Mouse (Mus musculus) lung, embryonic 14.5 days (tissue): Measurements from ENCODE around the gene Ankrd42. TPM values are rescaled to one million over a fixed set of nuclear protein-coding genes. Genes with fewer than 3 reads are reported as not detected.

Source experiments
- ATAC-seq: fragments of 200-750 bp; cut with Nextera tagmentation; 2 replicates; pipeline ENCODE4 v1.8.0; 2017; ENCODE audit warnings: mild to moderate bottlenecking, moderate TSS enrichment, moderate library complexity; ENCODE audit not compliant: insufficient read depth
- DNase-seq: peaks from one replicate; pipeline ENCODE4 v3.0.0-alpha.2; 2015
- H3K27ac ChIP-seq: fragments of 300-500 bp; sonication (generic); 2 replicates; pipeline ENCODE4 v1.5.1; 2014; ENCODE audit warnings: low read depth, mild to moderate bottlenecking, moderate library complexity
- H3K27me3 ChIP-seq: fragments of 300-500 bp; sonication (generic); 2 replicates; pipeline ENCODE4 v1.6.1; 2014; ENCODE audit warnings: low read length, control low read depth; ENCODE audit not compliant: insufficient read depth
- H3K36me3 ChIP-seq: fragments of 300-500 bp; sonication (generic); 2 replicates; pipeline ENCODE4 v1.6.1; 2014; ENCODE audit warnings: control low read depth; ENCODE audit not compliant: insufficient read depth
- H3K4me1 ChIP-seq: fragments of 300-500 bp; sonication (generic); 2 replicates; pipeline ENCODE4 v1.6.1; 2014; ENCODE audit warnings: antibody characterized with exemption, control low read depth; ENCODE audit not compliant: insufficient read depth
- H3K4me2 ChIP-seq: fragments of 300-500 bp; sonication (generic); 2 replicates; pipeline ENCODE4 v1.6.1; 2014; ENCODE audit warnings: mild to moderate bottlenecking
- H3K4me3 ChIP-seq: fragments of 300-500 bp; sonication (generic); 2 replicates; pipeline ENCODE4 v1.5.1; 2014; ENCODE audit warnings: low read depth, low read length
- H3K9ac ChIP-seq: fragments of 300-500 bp; sonication (generic); 2 replicates; pipeline ENCODE4 v1.6.1; 2014
- H3K9me3 ChIP-seq: fragments of 300-500 bp; sonication (generic); 2 replicates; pipeline ENCODE4 v1.6.1; 2016; ENCODE audit warnings: low read depth, low read length, control low read depth
- CTCF ChIP-seq: IDR thresholded peaks from 2 replicates; pipeline ENCODE4 v1.5.1; 2016; ENCODE audit warnings: antibody characterized with exemption, low read depth
- WGBS: fragments of 180-500 bp; shearing (Covaris S2); extraction: QIAGEN DNeasy Blood & Tissue Kit; methylation state at CpG from one replicate; pipeline ENCODE4 v1.1.7; 2014; 5-methylcytosine and 5-hydroxymethylcytosine counted together
- polyA plus RNA-seq: library from polyadenylated mRNA; unstranded; fragments of >200 nt; fragmentation: Nextera tagmentation; extraction: Ambion mirVana; gene quantifications from 2 replicates; pipeline ENCODE4 v1.2.1, GENCODE M21; 2014

Gene Ankrd42
- polyA plus RNA-seq, 1 experiment from 2014 or later, result 6.2 TPM

- no peak overlapping the region for H3K4me3 ChIP-seq
- TF ChIP-seq CTCF, result no peak
- H3K27me3 ChIP-seq, result no peaks in the 10 kb centered on the region
- no peak overlapping the region for H3K9ac ChIP-seq
- DNase-seq (no peak), ATAC-seq (no peak)
- H3K4me1 ChIP-seq, result no peaks in the 10 kb centered on the region
- H3K36me3 ChIP-seq, result peaks cover 7% of the 10 kb centered on the region; the same call in 1 of the 2 replicates
- H3K9me3 ChIP-seq, result no peaks in the 10 kb centered on the region
- 84% methylated on average over 5 of the region's 5 CpGs for WGBS
- H3K27ac ChIP-seq, result no peak overlapping the region
- H3K4me2 ChIP-seq, result no peak overlapping the region
Measured at GRCm38 (mm10) chr7:92580491-92581207, 56.3 kb downstream of the Ankrd42 start.

DNA sequence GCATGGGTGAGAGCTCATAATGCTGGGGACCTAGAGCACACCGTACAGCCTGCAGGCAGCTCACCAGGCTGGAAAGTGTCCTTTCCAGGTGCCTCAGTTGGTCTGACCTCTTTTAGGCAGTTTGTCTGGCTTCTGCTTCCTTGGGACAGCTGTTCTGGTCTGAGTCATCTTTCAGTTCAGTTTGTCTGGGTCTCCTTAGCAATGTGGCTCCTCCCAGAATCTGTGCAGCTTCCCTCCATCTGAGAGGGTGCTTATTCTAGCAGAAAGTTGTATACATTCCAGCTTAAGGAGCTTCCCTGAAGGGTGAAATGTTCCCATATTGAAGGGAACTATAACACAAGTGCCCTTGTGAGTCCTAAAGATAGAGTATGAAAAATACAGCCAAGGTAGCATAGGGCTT is 70.2 kb downstream of the Ankrd42 start:
- no peak overlapping the region for H3K4me2 ChIP-seq

GRCm38 (mm10) chr7:92560986-92561876 is 75.7 kb downstream of the Ankrd42 start, which contains the start of gene Ccdc90b:
Gene Ccdc90b (plus strand): TSS chr7:92561149.
- H3K4me3 ChIP-seq, result peak within 1 kb of the TSS; percentile 68
- peak within 1 kb of the TSS; percentile 69 for H3K4me2 ChIP-seq
- no peaks in the 10 kb centered on the region for H3K27me3 ChIP-seq
- peaks cover 9% of the 10 kb centered on the region; the same call in 1 of the 2 replicates for H3K36me3 ChIP-seq
- H3K27ac ChIP-seq, result peak within 1 kb of the TSS; percentile 97
- H3K9me3 ChIP-seq, result no peaks in the 10 kb centered on the region
- DNase-seq, result peak; percentile 96
- TF ChIP-seq CTCF, result peak; percentile 42
- peak; percentile 99 for ATAC-seq
- peak within 1 kb of the TSS; percentile 72 for H3K9ac ChIP-seq
- WGBS, result under 1% methylated on average over 60 of the region's 60 CpGs
- H3K4me1 ChIP-seq, result no peaks in the 10 kb centered on the region

More for the DNA sequence above, 70.2 kb downstream of the Ankrd42 start:
- no peak overlapping the region for H3K27ac ChIP-seq
- peaks cover 17% of the 10 kb centered on the region; the same call in 1 of the 2 replicates for H3K36me3 ChIP-seq
- no peaks in the 10 kb centered on the region for H3K4me1 ChIP-seq
- no peak for TF ChIP-seq CTCF
- ATAC-seq, result no peak
- H3K27me3 ChIP-seq, result no peaks in the 10 kb centered on the region
- H3K9me3 ChIP-seq, result no peaks in the 10 kb centered on the region
- H3K4me3 ChIP-seq, result no peak overlapping the region
- H3K9ac ChIP-seq, result no peak overlapping the region
- WGBS, result 91% methylated on average over 1 of the region's 1 CpGs
- DNase-seq, result no peak

DNA sequence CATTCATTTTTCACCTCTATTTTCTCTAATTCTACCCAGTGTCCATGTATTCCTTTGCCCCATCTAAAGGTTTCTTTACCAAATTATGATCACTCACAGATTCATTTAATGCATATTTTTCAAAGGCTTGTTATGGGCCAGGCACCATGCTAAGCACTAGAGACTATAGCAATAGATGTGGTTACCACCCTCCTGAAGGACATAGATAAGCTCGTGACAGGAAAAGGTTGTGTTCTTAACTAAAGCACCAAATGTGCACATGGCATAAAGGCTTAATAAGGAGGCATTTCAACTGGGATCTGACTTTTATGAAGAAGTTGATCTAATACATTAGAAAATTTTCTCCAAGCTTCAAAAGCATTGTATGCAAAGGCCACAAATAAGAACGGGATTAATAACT is 78.2 kb downstream of the Ankrd42 start:
- Histone ChIP-seq H3K9me3 (no peaks in the 10 kb centered on the region), H3K9ac (no peak overlapping the region), H3K4me1 (no peaks in the 10 kb centered on the region), H3K27ac (no peak overlapping the region), H3K27me3 (no peaks in the 10 kb centered on the region), H3K36me3 (no peaks in the 10 kb centered on the region), H3K4me2 (no peak overlapping the region), H3K4me3 (no peak overlapping the region)
- ATAC-seq, result no peak
- no peak for DNase-seq
- no peak for TF ChIP-seq CTCF
- WGBS, result 83% methylated on average over 2 of the region's 2 CpGs

- TF ChIP-seq CTCF, result peak; percentile 62
- H3K36me3 ChIP-seq, result no peaks in the 10 kb centered on the region
- H3K9ac ChIP-seq, result no peak overlapping the region
- WGBS, result 45% methylated on average over 4 of the region's 4 CpGs
- no peak overlapping the region for H3K4me3 ChIP-seq
- no peak overlapping the region for H3K27ac ChIP-seq
- H3K4me1 ChIP-seq, result no peaks in the 10 kb centered on the region
- no peak overlapping the region for H3K4me2 ChIP-seq
- no peaks in the 10 kb centered on the region for H3K9me3 ChIP-seq
- DNase-seq (peak; percentile 81), ATAC-seq (no peak)
- no peaks in the 10 kb centered on the region for H3K27me3 ChIP-seq
Measured at GRCm38 (mm10) chr7:92550990-92551392, 86.0 kb downstream of the Ankrd42 start.

DNA sequence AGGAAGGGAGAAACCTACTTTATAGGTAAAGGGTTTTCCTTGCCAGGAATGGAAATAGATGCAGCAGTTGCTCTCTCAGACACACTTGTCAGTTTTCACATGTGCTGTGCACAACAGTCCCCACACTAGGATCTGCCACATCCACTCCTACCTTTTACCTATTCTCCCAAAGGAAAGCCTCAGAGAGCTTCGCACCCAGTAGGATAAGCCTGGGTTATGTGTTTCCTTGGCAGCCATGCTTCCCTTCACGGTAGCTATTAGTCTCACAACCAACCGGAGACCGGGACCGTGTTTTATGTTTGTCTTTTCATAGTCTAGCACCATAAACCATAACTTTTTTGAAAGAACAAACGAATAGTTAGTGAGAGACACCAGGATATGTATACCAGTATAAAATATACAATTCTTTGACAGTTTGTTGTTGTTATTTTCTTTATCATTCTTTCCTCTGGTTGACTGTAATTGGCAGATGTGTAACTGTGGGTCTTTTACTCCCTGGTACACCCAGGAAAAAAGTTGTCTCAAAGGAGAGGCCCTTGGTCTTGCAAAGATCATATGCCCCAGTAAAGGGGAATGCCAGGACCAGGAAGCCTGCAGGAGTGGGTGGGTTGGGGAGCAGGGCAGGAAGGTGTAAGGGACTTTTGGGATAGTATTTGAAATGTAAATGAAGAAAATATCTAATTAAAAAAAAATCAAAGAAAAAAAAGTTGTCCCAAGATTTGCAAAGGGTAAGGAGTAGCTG is 86.5 kb downstream of the Ankrd42 start:
- H3K36me3 ChIP-seq, result no peaks in the 10 kb centered on the region
- no peak overlapping the region for H3K27ac ChIP-seq
- ATAC-seq (no peak), DNase-seq (no peak)
- 80% methylated on average over 6 of the region's 6 CpGs for WGBS
- no peak overlapping the region for H3K4me3 ChIP-seq
- H3K4me2 ChIP-seq, result no peak overlapping the region
- TF ChIP-seq CTCF, result no peak
- H3K27me3 ChIP-seq, result no peaks in the 10 kb centered on the region
- no peaks in the 10 kb centered on the region for H3K4me1 ChIP-seq
- no peaks in the 10 kb centered on the region for H3K9me3 ChIP-seq
- no peak overlapping the region for H3K9ac ChIP-seq
